Mouse (Mus musculus): Measurements from ENCODE around the gene Sorbs2.

GRCm38 (mm10) chr8:45843306-45843705 is 335.7 kb downstream of the Sorbs2 start:
- no peak for TF ChIP-seq CTCF (IDR thresholded peaks at IDR 0.05; ENCODE audit: control insufficient read depth, insufficient read depth, insufficient read length)
- TF ChIP-seq MAX (IDR thresholded peaks at IDR 0.05), result no peak
- no peak for TF ChIP-seq CEBPB (IDR thresholded peaks at IDR 0.05; ENCODE audit: low read depth)
- no peak for TF ChIP-seq MYOD1 (IDR thresholded peaks at IDR 0.05; ENCODE audit: control insufficient read depth, insufficient read length, low read depth)
- no peak for TF ChIP-seq USF1 (IDR thresholded peaks at IDR 0.05; ENCODE audit: low read depth)
- TF ChIP-seq MYOG (IDR thresholded peaks at IDR 0.05; ENCODE audit: control insufficient read depth, extremely low read depth, insufficient read length), result no peak
